Mouse (Mus musculus): ENCODE data around the gene Farsa. TPM values are rescaled to one million over a fixed set of nuclear protein-coding genes. Genes with fewer than 3 reads are reported as not detected.
"Not testable (repeated sequence)": the region's sequence is repeated elsewhere in the genome, so short reads cannot be mapped to it uniquely, and the experiment has no call there.

Farsa gene
- polyA plus RNA-seq (2012; rRNA removed): 39.2 and 51.4 TPM in 2 replicates

DNA sequence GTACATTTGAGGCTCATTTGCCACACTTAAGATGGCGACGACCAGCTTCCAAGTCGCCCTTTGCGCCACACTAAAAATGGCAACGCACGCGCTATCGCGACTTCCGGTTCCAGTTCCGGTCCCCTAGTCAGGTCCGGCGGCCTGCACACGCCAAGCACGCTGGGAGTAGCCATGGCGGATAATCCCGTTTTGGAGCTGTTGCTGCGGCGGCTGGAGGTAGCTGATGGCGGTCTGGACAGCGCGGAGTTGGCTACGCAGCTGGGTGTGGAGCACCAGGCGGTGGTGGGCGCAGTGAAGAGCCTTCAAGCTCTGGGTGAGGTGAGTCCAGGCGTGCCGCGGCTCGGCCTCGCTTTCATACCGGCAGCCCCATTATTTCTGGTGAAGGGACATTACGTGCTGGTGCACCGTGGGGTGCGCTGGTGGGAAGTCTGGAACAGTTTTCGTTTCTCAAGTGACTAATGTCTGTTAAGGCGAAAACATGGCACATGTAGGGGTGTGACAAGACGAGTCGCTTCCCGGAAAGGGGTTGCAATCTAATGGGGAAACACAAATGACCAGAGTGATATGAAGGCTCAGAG lies at the start of gene Farsa:
Farsa (plus strand) TSS at position 126 of the 578 bp plus-strand sequence.
- DNase-seq (ENCODE audit: low spot score): peak; percentile 80

DNA sequence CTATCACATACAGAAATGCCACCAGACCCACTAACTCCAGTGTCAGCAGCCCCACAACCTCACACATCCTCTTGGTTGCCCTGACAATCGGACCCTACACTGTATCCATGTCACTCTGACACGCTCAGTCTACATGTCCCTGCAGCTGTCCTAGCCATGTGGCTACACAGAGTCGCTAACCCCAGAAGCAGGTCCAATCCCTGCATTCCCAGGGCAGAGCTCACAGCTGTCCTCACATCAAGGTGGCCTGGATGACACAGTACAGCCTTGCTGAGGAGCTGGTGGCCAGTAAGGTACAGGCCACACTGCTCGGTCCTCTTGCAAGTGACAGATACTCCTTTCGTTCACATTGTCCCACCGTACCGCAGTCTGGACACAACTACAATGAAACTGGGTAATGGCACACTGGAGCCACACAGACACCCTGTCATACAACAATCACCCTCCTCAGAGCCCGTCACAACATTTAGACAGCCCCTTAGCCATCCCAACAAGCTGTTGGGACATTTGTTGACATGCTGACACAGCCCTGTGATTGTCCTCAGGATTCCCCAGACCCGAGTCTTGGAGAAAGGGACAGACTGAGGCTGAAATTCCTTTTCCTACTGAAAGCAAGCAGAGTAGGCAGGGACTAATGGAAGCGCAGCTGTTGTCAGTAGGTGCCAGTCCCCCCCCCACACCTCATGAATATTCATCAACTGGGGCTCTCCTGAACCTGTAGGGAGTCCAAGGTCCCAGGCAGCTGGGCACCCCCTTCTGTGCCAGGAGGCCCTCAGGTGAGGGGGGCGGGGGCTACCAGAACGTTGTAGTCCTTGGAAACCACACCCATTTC lies 47.5 kb upstream of the Farsa start:
- DNase-seq (ENCODE audit: low spot score): no peak

GRCm38 (mm10) chr8:84809941-84810280 lies 46.9 kb upstream of the Farsa start:
- no peak for DNase-seq (ENCODE audit: low spot score)

- peak; percentile 94 for DNase-seq (ENCODE audit: low spot score)
Measured at GRCm38 (mm10) chr8:84810896-84811295, 45.9 kb upstream of the Farsa start.

GRCm38 (mm10) chr8:84811303-84811702 lies 45.5 kb upstream of the Farsa start:
- no peak for DNase-seq (ENCODE audit: low spot score)

DNA sequence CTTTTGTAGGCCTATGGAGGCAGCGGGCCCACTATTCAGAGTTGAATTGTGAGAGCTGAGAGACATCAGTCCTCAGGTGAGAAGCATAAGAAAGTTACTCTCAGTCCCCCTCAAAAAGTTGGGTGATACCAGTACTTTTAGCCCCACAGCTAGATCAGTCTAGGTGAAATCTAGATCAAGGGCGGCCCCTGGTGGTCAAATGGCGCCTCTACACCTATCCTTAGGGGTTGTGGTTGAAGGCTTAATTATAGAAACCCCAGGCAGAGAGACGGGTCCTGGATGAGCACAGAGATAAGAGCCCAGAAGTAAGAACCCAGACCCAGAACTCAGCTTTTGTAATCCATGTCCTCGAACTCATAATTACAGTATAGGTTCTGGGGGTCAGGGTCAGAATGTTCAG lies 43.7 kb upstream of the Farsa start:
- DNase-seq (ENCODE audit: low spot score): peak; percentile 67

- DNase-seq (ENCODE audit: low spot score): no peak
Measured at GRCm38 (mm10) chr8:84813830-84814229, 43.0 kb upstream of the Farsa start.

GRCm38 (mm10) chr8:84814240-84814554 lies 42.6 kb upstream of the Farsa start:
- no peak for DNase-seq (ENCODE audit: low spot score)

DNA sequence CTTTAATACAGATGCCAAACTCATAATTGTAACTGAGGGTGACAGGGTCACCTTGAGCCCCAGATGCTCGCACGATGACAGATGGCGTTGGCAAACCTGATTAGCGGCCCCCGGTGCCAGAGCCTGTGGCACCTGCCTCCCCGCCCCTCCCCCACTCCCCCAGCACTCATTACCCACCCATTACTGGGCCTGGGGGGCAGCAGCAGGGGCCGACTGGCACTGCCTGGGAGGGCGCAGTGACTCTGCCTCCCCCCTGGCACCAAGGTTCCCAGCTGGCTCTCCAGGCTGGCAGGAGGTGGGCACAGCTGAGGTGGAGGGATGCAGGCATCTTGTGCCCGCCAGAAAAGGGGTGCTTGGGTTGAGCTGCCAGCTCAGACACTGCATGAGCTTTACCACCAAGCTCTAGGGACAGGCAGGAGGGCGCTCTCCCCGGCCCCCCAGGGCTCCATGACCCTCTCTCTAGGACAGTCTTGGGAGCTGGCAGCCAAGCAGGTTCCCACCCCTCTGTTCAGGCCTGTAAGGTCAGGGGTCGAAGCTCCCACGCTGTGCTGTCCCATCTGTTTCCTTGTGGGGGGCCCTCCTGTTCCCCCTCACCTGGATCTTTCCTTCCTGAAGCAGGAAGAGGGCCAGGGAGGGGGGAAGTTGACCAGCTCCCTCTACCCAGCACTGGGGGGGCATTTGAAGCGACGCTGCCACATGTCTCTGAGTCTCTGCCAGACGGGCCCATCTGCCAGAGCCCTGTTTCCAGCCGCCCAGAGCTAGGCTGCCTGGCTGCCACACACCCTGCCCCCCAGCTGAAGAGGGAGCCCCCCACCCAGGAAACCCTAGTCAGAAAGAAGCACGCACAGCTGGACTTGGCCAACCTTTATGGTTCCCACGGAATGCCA lies 42.0 kb upstream of the Farsa start:
- no peak for DNase-seq (ENCODE audit: low spot score)

DNA sequence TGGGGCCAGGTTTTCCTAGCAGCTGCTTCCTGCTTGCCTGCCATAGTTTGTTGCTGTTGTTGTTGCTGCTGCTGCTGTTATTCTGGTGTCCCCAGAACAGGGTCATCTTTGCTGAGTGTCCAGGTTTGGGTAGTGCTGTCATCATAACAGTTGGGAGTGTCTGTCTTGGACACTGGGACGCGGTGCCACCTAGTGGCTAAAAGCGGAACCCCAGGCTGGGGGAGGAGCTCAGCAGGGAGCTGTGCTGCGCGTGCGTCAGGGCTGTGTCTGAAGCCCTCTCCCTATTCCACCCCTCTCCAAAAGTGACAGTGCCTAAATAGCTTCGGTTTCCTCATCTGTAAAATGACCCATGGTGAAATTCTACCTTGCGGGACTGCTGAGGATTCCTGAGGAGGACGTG lies 41.2 kb upstream of the Farsa start:
- peak; percentile 96 for DNase-seq (ENCODE audit: low spot score)

DNA sequence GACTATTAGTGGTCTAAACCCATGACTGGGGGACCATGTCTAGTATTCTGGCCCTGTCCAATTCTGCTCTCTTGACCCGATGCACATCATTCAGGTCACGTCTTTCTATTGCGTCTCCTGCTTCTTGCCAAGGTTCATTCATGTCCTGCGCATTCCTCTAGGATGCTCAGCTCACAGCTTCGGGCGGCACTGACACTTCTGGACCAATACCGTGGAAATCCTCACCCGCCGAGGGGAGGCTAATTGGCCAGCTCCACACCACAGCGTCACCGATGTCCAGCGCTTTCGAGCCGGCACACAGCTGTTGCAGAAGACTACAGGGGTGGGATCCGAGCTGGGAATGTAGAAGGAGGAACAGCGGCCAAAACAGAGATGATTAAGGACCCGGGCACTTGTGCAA lies 40.7 kb upstream of the Farsa start:
- DNase-seq (ENCODE audit: low spot score): no peak

GRCm38 (mm10) chr8:84822723-84823122 lies 34.1 kb upstream of the Farsa start, which contains the start of gene Dand5:
Gene Dand5 (minus strand): TSS chr8:84822823.
- DNase-seq (ENCODE audit: low spot score): no peak

- no peak for DNase-seq (ENCODE audit: low spot score)
Measured at GRCm38 (mm10) chr8:84823653-84824052, 33.1 kb upstream of the Farsa start.

DNA sequence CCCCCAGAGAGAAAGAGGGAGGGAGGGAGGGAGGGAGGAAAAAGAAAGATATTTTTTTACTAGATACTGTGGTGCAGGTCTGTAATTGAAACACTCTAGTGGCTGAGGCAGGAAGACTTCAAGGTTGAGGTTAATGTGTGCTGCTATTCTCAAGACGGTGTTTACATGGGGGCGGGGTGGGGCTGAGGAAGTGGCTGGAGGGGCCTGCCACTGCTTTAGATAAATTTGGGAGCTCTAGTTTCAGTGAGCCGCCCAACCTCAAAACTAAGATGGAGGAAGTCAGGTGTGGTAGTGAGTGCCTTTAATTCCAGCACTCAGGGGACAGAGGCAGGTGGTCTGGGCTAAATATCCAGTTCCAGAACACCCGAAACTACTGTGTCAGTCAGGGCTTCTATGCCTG lies 31.2 kb upstream of the Farsa start:
- DNase-seq (ENCODE audit: low spot score): no peak

DNA sequence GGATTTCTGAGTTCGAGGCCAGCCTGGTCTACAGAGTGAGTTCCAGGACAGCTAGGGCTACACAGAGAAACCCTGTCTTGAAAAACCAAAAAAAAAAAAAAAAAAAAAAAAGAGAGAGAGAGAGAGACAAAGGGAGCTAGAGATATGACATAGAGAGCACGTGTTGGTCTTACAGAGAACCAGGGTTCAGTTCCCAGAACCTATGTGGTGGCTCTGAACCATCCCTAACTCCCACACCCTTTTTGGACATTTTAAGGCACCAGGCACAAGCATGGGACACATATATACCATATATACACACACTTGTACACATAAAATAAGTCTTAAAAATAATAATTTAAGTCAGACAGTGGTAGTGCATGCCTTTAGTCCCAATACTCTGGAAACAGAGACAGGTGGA lies 30.3 kb upstream of the Farsa start:
- not testable (repeated sequence) for DNase-seq (ENCODE audit: low spot score)

DNA sequence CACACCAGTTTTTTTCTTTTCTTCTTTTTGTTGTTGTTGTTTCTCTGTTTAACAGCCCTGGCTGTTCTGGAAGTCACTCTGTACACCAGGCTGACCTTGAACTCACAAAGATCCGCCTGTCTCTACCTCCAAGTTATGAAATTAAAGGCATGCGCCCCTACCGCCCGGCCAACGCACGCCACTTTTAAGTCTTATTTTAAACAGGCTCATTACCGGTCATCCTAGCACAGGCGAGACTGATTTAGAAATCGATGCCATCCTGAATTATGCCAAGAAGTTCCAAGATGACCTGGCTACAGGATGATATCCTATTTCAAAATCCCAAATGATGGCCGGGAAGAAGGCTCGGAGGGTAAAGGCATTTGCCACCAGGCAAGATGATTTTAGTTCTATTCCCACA lies 25.3 kb upstream of the Farsa start, which contains the start of gene Gadd45gip1:
Gadd45gip1 (plus strand) TSS at position 33 of the 400 bp plus-strand sequence.
- no peak for DNase-seq (ENCODE audit: low spot score)

- peak; percentile 75 for DNase-seq (ENCODE audit: low spot score)
Measured at GRCm38 (mm10) chr8:84832034-84832717, 24.6 kb upstream of the Farsa start.

GRCm38 (mm10) chr8:84832759-84833742 lies 23.7 kb upstream of the Farsa start:
- DNase-seq (ENCODE audit: low spot score): no peak

GRCm38 (mm10) chr8:84834002-84834865 lies 22.6 kb upstream of the Farsa start:
- DNase-seq (ENCODE audit: low spot score): no peak
